Mouse (Mus musculus) embryonic facial prominence, embryonic 15.5 days (tissue): ENCODE data around the gene Acacb. TPM values are rescaled to one million over a fixed set of nuclear protein-coding genes. Genes with fewer than 3 reads are reported as not detected.
A peak's percentile ranks its signal among the peaks of the same experiment; 100 is the strongest.

Experiments used
- ATAC-seq: fragments of 200-750 bp; cut with Nextera tagmentation; 2 replicates; pipeline ENCODE4 v1.8.0; 2017; ENCODE audit warnings: low read depth, moderate TSS enrichment; ENCODE audit not compliant: insufficient number of reproducible peaks, low FRiP score, low TSS enrichment
- H3K27ac ChIP-seq: fragments of 300-500 bp; sonication (generic); replicated peaks from 2 replicates; pipeline ENCODE4 v1.5.1; 2015; ENCODE audit warnings: mild to moderate bottlenecking, inconsistent platforms
- H3K27me3 ChIP-seq: fragments of 300-500 bp; sonication (generic); 2 replicates; pipeline ENCODE4 v1.6.1; 2015; ENCODE audit warnings: inconsistent platforms
- H3K36me3 ChIP-seq: fragments of 300-500 bp; sonication (generic); 2 replicates; pipeline ENCODE4 v1.6.1; 2015; ENCODE audit warnings: mild to moderate bottlenecking, inconsistent platforms
- H3K4me1 ChIP-seq: fragments of 300-500 bp; sonication (generic); 2 replicates; pipeline ENCODE4 v1.6.1; 2015; ENCODE audit warnings: inconsistent platforms
- H3K4me2 ChIP-seq: fragments of 300-500 bp; sonication (generic); replicated peaks from 2 replicates; pipeline ENCODE4 v1.6.1; 2015; ENCODE audit warnings: mild to moderate bottlenecking, inconsistent platforms
- H3K4me3 ChIP-seq: fragments of 300-500 bp; sonication (generic); replicated peaks from 2 replicates; pipeline ENCODE4 v1.5.1; 2015; ENCODE audit warnings: mild to moderate bottlenecking, inconsistent platforms
- H3K9ac ChIP-seq: fragments of 300-500 bp; sonication (generic); 2 replicates; pipeline ENCODE4 v1.6.1; 2015; ENCODE audit warnings: inconsistent platforms
- H3K9me3 ChIP-seq: fragments of 300-500 bp; sonication (generic); replicated peaks from 2 replicates; pipeline ENCODE4 v1.6.1; 2016; ENCODE audit warnings: inconsistent platforms
- WGBS: fragments of 180-500 bp; shearing (Covaris S2); methylation state at CpG from one replicate; pipeline ENCODE4 v1.1.7; 2015; 5-methylcytosine and 5-hydroxymethylcytosine counted together
- polyA plus RNA-seq: library from polyadenylated mRNA; unstranded; fragments of >200 nt; fragmentation: Nextera tagmentation; extraction: Ambion mirVana; gene quantifications from 2 replicates; pipeline ENCODE4 v1.2.1, GENCODE M21; 2015

Gene Acacb
- polyA plus RNA-seq, 1 experiment from 2014 or later, result 2.6 TPM

DNA sequence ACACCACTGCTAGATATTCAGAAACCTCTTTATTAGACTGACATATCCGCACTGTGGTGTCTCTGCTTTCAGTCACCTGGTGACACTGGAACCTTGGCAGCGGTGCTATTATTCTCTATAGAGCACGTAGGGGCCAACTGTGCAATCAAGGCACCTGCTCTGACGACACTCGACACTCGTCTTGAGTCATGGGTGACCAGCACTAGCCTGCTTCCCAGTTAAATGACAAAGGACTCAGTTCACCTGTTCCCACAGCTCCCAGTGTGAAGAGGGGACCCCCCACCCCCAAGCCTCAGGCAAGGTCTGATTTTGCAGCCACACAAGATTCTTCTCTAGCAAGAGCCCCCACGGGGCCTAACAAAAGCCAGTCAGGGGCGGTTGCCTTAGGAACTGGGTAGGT lies 129.0 kb downstream of the Acacb start:
- WGBS, result 14% methylated on average over 8 of the region's 8 CpGs
- H3K36me3 ChIP-seq, result no peaks in the 10 kb centered on the region
- no peak overlapping the region for H3K27ac ChIP-seq
- no peaks in the 10 kb centered on the region for H3K9me3 ChIP-seq
- ATAC-seq, result no peak; the same call in 1 of the 2 replicates
- no peak overlapping the region for H3K9ac ChIP-seq
- peaks cover 79% of the 10 kb centered on the region for H3K27me3 ChIP-seq
- no peak overlapping the region for H3K4me2 ChIP-seq
- peaks cover 22% of the 10 kb centered on the region for H3K4me1 ChIP-seq
- H3K4me3 ChIP-seq, result no peak overlapping the region

DNA sequence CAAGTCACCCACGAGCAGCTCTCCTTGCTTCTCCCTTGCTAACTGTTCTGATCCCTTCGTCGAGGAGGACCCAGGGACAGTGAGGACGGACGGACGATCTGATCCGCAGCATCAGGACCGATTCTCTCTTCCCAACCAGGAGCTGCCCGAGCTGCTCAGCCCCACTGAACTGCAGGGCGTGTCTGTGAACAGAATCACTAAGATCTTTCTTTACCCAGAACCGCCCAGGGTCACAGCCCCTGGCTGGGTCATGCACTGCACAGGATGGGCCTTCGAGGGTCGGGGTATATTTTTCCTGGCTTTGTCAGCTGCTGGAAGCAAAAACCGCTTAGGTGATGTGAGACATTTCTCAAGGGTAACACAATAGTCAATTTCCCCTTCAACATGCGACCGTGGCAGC lies 129.7 kb downstream of the Acacb start:
- ATAC-seq, result no peak
- Histone ChIP-seq H3K9me3 (no peaks in the 10 kb centered on the region), H3K4me2 (no peak overlapping the region), H3K36me3 (no peaks in the 10 kb centered on the region), H3K9ac (no peak overlapping the region), H3K4me3 (no peak overlapping the region), H3K4me1 (peaks cover 22% of the 10 kb centered on the region), H3K27ac (no peak overlapping the region), H3K27me3 (peaks cover 72% of the 10 kb centered on the region)
- 24% methylated on average over 16 of the region's 16 CpGs for WGBS

DNA sequence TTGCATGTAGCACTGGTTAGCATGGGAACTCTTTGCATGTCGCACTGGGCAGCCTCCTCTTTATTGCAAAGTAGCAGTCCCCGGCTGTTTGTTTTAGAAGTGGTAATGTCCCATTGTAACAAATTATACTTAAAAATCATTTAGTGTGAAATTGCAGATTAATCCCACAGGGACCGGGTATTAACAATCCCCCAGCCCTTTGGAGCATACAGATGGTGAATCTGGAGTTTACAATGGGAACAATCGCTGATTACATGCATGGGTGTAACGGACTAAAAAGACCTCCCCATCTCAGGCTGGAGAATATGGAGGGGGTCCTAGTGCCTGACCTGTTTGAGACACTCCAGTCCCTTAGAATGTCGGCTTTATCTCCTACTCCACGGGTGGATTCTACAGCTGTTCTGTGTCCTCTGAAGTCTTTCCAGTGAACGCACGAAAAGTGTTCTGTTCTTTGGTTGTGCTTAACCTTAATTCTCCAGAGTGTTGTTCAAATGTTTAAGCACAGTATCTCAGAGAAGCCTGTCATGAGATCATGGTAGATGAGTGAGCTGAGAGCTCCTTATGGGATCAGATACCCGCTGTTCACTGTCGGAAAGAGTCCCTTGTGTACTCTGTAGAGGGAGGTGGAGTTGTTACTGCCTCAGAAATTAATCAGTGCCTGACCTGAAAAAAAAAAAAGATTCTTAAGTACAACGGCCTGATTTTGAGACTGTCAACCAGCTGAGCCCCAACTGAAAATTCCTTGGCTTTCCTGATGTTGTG lies 133.2 kb downstream of the Acacb start:
- 0 out of 2 replicates have a peak, but pooled peaks cover under 1% of the 10 kb centered on the region for H3K4me1 ChIP-seq
- peaks cover 36% of the 10 kb centered on the region for H3K27me3 ChIP-seq
- H3K9me3 ChIP-seq, result no peaks in the 10 kb centered on the region
- no peak for ATAC-seq
- H3K9ac ChIP-seq, result no peak overlapping the region
- H3K27ac ChIP-seq, result no peak overlapping the region
- no peak overlapping the region for H3K4me3 ChIP-seq
- H3K4me2 ChIP-seq, result no peak overlapping the region
- H3K36me3 ChIP-seq, result no peaks in the 10 kb centered on the region
- 54% methylated on average over 12 of the region's 12 CpGs for WGBS

DNA sequence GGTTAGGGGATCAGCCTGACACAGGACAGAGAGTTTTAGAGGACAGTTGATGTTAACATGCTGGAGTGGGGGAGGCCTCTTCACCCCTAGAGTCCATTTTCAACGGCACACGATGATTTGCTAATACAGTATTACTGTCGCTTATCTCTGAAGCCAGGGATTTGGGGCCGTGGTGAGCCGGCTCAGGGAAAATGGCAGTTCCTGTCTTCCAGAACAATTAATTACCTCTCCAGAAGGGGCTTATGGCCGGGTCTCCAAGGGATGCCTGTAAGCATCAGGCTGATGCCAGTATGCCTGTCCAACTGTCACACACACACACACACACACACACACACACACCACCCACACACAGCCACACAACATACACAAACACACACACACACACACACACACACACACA lies 136.0 kb downstream of the Acacb start:
- Histone ChIP-seq H3K36me3 (no peaks in the 10 kb centered on the region), H3K9me3 (no peaks in the 10 kb centered on the region), H3K4me3 (no peak overlapping the region), H3K4me2 (no peak overlapping the region), H3K27ac (no peak overlapping the region), H3K27me3 (peaks cover 10% of the 10 kb centered on the region), H3K9ac (no peak overlapping the region), H3K4me1 (no peaks in the 10 kb centered on the region)
- 46% methylated on average over 6 of the region's 6 CpGs for WGBS
- ATAC-seq, result no peak

DNA sequence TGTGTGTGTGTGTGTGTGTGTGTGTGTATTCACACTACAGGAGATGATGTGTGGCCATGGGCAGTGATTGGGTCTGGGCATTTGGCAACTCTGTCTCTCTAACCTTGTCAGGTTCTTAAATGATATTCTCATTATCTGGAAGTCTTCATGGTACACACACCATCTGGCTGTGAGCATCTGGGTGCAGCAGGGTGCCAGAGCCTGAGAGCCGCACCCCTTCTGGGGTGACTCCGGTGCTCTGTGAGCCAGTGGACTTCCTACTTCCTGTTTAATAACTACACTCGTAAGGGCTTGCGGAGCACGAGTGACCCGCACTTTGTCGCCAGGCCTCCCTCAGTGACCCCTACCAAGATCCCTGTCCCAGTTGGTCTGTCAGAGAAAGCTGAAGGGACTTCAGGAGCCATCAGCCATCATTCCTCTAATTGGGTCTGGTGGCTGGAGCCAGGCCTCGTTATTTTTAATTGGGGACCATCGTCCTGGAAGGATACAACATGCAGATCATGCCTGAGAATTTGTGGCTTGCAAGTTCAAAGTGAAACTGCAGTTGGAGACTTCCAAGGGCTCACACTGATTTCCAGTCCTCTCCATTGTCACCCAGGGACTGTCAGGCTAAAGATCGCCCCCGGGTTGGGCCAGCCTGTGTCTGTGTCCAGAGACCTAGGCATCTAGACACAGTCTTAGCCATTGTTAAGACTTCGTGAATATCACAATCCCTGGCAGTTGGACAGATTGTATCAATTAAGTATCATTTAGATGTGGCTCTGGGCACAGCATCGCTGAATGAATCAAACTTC lies 138.5 kb downstream of the Acacb start:
- Histone ChIP-seq H3K4me1 (no peaks in the 10 kb centered on the region), H3K27ac (no peak overlapping the region), H3K9ac (no peak overlapping the region), H3K27me3 (0 out of 2 replicates have a peak, but pooled peaks cover 3% of the 10 kb centered on the region), H3K36me3 (no peaks in the 10 kb centered on the region), H3K9me3 (no peaks in the 10 kb centered on the region), H3K4me2 (no peak overlapping the region), H3K4me3 (no peak overlapping the region)
- ATAC-seq, result no peak
- WGBS, result 41% methylated on average over 13 of the region's 13 CpGs

DNA sequence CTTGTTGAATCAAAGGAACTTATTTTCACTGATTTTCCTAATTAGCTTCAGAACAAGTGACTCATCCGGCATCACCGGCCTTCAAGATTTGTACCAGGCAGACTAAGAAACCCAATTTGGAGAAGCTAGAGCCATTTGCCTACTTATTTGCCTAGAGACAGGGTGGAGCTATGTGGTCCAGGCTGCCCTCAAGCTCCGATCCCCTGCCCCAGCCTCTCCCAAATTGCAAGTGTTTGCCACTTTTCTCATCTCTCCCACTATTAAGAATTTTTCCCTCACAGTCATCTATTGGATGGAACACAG lies 139.0 kb downstream of the Acacb start:
- Histone ChIP-seq H3K4me3 (no peak overlapping the region), H3K9ac (no peak overlapping the region), H3K27me3 (0 out of 2 replicates have a peak, but pooled peaks cover 3% of the 10 kb centered on the region), H3K36me3 (no peaks in the 10 kb centered on the region), H3K27ac (no peak overlapping the region), H3K4me1 (no peaks in the 10 kb centered on the region), H3K4me2 (no peak overlapping the region), H3K9me3 (no peaks in the 10 kb centered on the region)
- ATAC-seq, result no peak
- 44% methylated on average over 3 of the region's 3 CpGs for WGBS

DNA sequence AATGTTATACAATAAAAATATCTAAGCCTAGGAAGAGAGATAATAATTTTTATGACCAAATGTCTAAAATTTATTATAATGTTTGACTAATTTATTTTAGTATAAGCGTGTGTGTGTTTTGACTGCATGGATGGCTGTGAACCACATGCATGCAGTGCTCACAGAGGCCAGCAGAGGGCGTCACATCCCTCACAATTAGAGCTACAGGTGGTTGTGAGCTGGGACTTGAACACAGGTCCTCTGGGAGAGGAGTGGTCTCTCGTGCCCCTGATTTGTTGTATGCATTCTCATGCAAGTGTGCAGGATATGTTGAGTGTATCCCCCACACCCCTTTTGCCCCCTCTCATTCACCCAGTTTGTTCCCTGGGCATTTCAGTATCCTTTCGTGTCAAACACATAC lies 139.8 kb downstream of the Acacb start:
- Histone ChIP-seq H3K4me1 (no peaks in the 10 kb centered on the region), H3K27me3 (0 out of 2 replicates have a peak, but pooled peaks cover 3% of the 10 kb centered on the region)
- 78% methylated on average over 4 of the region's 4 CpGs for WGBS

DNA sequence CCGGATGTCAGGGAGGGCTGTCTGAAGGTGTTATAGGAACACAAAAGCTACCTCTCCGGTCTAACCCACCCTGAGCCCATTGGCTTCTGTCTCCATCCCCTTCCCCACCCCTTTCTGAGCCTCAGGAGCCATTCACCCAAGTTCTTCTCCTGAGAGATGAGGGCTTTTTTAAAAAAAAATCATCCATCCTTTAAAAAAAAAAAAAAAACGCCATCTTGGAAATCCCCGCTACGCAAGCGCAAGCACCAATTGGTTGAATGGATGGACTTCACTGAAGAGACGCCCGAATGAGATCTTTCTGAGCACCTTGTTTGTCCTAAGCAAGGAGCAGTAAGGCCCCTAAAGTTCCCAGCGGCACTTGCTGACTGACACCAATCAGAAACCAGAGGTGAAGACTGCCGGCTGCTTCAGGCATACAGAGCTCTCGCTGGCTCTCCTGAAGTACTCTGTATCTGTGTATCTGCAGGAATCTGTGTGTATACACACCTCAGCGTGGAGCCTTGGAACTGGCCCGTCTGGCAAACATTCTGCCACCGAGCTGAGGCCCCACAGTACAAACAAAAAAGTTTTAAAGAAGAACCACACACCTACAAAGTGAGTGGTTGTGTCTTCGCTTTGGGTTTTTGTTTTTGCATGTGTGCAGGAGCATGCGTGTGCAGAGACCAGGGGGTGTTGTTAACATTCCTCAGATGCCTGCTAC lies 140.7 kb downstream of the Acacb start:
- no peak for ATAC-seq
- H3K4me1 ChIP-seq, result no peaks in the 10 kb centered on the region
- no peak overlapping the region for H3K4me2 ChIP-seq
- H3K4me3 ChIP-seq, result no peak overlapping the region
- H3K27me3 ChIP-seq, result 0 out of 2 replicates have a peak, but pooled peaks cover 3% of the 10 kb centered on the region
- H3K9ac ChIP-seq, result no peak overlapping the region
- 82% methylated on average over 16 of the region's 16 CpGs for WGBS
- H3K36me3 ChIP-seq, result no peaks in the 10 kb centered on the region
- H3K27ac ChIP-seq, result no peak overlapping the region
- H3K9me3 ChIP-seq, result no peaks in the 10 kb centered on the region

More for the DNA sequence above, 139.8 kb downstream of the Acacb start:
- no peak for ATAC-seq
- H3K4me2 ChIP-seq, result no peak overlapping the region
- H3K27ac ChIP-seq, result no peak overlapping the region
- H3K4me3 ChIP-seq, result no peak overlapping the region
- H3K9me3 ChIP-seq, result no peaks in the 10 kb centered on the region
- H3K36me3 ChIP-seq, result no peaks in the 10 kb centered on the region
- no peak overlapping the region for H3K9ac ChIP-seq

DNA sequence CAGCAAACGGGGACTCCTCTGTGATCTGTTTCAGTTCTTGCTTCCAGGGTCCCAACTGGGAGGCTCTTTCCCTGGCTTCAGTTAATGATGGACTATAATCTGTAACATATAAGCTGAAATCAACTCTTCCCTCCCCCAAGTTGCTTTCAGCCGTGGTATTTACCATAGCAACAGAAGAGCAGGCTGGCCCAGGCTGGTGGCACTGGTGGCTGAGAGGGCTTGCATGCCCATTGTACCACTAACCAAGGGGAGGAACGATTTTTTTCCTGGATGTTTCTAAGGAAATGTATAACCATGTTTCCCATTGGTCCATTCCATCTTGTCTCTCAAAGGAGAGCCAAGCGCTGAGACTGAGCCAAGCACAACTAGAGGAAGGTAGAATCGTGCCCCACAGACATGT lies 142.1 kb downstream of the Acacb start:
- H3K36me3 ChIP-seq, result no peaks in the 10 kb centered on the region
- 0 out of 2 replicates have a peak, but pooled peaks cover 3% of the 10 kb centered on the region for H3K27me3 ChIP-seq
- no peak overlapping the region for H3K27ac ChIP-seq
- H3K9ac ChIP-seq, result no peak overlapping the region
- H3K4me3 ChIP-seq, result no peak overlapping the region
- 79% methylated on average over 5 of the region's 5 CpGs for WGBS
- H3K4me2 ChIP-seq, result no peak overlapping the region
- H3K4me1 ChIP-seq, result no peaks in the 10 kb centered on the region
- no peak for ATAC-seq
- no peaks in the 10 kb centered on the region for H3K9me3 ChIP-seq

DNA sequence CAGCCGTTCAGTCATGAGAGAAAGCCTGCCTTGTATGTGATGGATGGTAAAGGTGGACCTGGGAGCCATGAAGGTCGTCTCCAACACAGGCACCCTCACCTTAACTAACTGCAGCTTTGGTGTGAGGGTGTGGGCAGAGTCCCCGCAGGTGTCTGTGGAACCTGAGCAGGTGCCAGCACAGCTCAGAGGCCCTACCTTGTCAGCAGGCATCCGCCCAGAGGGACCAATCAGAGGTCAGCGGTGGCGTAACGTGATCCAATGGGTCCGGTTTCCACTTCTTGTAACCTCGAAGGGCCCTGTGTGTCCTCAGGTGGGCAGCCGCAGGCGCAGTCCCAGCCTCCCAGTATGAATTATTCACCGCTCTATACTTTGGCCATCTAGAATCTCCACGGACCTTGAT lies 142.5 kb downstream of the Acacb start, which contains the start of gene Myo1h:
Gene Myo1h (plus strand): TSS at position 293 of the 400 bp plus-strand sequence.
- H3K4me2 ChIP-seq, result no peak within 1 kb of the TSS
- 39% methylated on average over 13 of the region's 13 CpGs for WGBS

DNA sequence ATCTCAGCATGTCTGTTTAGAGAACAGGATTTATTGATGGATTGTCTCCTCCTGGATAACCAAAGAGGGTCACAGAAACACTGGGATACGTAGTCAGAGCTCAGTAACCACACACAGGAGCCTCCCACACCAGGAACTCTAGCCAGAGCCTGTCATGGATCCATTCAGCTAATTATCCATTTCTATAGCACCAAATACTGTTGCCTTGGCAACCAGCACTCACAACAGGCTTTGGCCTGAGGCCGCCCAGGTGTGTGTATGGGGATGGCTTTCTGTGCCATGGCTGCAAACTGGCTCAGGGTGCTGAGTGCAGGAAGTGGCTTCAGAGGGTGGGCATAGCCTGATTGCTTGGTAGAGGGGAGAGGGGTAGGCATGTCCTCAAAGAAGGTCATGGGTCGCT lies 143.7 kb downstream of the Acacb start:
- ATAC-seq, result no peak
- 60% methylated on average over 3 of the region's 3 CpGs for WGBS
- H3K27me3 ChIP-seq, result 0 out of 2 replicates have a peak, but pooled peaks cover 3% of the 10 kb centered on the region
- H3K4me3 ChIP-seq, result no peak overlapping the region
- no peak overlapping the region for H3K27ac ChIP-seq
- H3K9me3 ChIP-seq, result no peaks in the 10 kb centered on the region
- H3K4me2 ChIP-seq, result no peak overlapping the region
- H3K4me1 ChIP-seq, result no peaks in the 10 kb centered on the region
- no peaks in the 10 kb centered on the region for H3K36me3 ChIP-seq
- H3K9ac ChIP-seq, result no peak overlapping the region

More for the DNA sequence above, 142.5 kb downstream of the Acacb start, which contains the start of gene Myo1h:
- Histone ChIP-seq H3K9ac (no peak within 1 kb of the TSS), H3K4me1 (no peaks in the 10 kb centered on the region), H3K4me3 (no peak within 1 kb of the TSS), H3K27ac (no peak within 1 kb of the TSS), H3K27me3 (0 out of 2 replicates have a peak, but pooled peaks cover 3% of the 10 kb centered on the region), H3K36me3 (no peaks in the 10 kb centered on the region), H3K9me3 (no peaks in the 10 kb centered on the region)
- ATAC-seq, result peak; percentile 72
